Mouse (Mus musculus) megakaryocyte, embryonic 14.5 days (primary cell): ENCODE data around the gene Gm49373.

ENCODE experiments used
- FLI1 ChIP-seq: IDR thresholded peaks from 2 replicates; pipeline ENCODE4 v1.6.1; 2012; ENCODE audit warnings: low read length, inconsistent platforms, mixed read lengths
- GATA1 ChIP-seq: IDR thresholded peaks from 3 replicates; pipeline ENCODE4 v1.6.1; 2012; ENCODE audit warnings: mixed read lengths, low read length, inconsistent platforms, borderline replicate concordance

- TF ChIP-seq GATA1: no peak
- TF ChIP-seq FLI1: no peak
Observed at GRCm38 (mm10) chr9:21025258-21025810, 47.6 kb downstream of the Gm49373 start.
